Mouse (Mus musculus) neural tube, embryonic 11.5 days (tissue): Measurements from ENCODE around the gene Ppp4r3b. TPM values are rescaled to one million over a fixed set of nuclear protein-coding genes. Genes with fewer than 3 reads are reported as not detected.
A peak's percentile ranks its signal among the peaks of the same experiment; 100 is the strongest.

Source experiments
- ATAC-seq: fragments of 200-750 bp; cut with Nextera tagmentation; 2 replicates; pipeline ENCODE4 v1.8.0; 2017; ENCODE audit warnings: moderate number of reproducible peaks, mild to moderate bottlenecking, moderate TSS enrichment, moderate library complexity; ENCODE audit not compliant: insufficient read depth, low FRiP score, low TSS enrichment
- DNase-seq: peaks from one replicate; pipeline ENCODE4 v3.0.0-alpha.2; 2015; ENCODE audit warnings: low spot score
- H3K27ac ChIP-seq: fragments of 300-500 bp; sonication (generic); 2 replicates; pipeline ENCODE4 v1.5.1; 2014; ENCODE audit warnings: low read depth, mild to moderate bottlenecking, low read length
- H3K27me3 ChIP-seq: fragments of 300-500 bp; sonication (generic); 2 replicates; pipeline ENCODE4 v1.6.1; 2014; ENCODE audit warnings: mild to moderate bottlenecking, low read length, mixed read lengths; ENCODE audit not compliant: control insufficient read depth, insufficient read depth
- H3K36me3 ChIP-seq: fragments of 300-500 bp; sonication (generic); 2 replicates; pipeline ENCODE4 v1.6.1; 2014; ENCODE audit warnings: mild to moderate bottlenecking, low read length, moderate library complexity, mixed read lengths; ENCODE audit not compliant: control insufficient read depth, insufficient read depth
- H3K4me1 ChIP-seq: fragments of 300-500 bp; sonication (generic); 2 replicates; pipeline ENCODE4 v1.6.1; 2014; ENCODE audit warnings: low read length, mixed read lengths; ENCODE audit not compliant: control insufficient read depth, insufficient read depth
- H3K4me2 ChIP-seq: fragments of 300-500 bp; sonication (generic); 2 replicates; pipeline ENCODE4 v1.6.1; 2014; ENCODE audit warnings: low read depth, mild to moderate bottlenecking, moderate library complexity
- H3K4me3 ChIP-seq: fragments of 300-500 bp; sonication (generic); 2 replicates; pipeline ENCODE4 v1.5.1; 2014; ENCODE audit warnings: low read depth, low read length
- H3K9ac ChIP-seq: fragments of 300-500 bp; sonication (generic); 2 replicates; pipeline ENCODE4 v1.6.1; 2014; ENCODE audit warnings: mild to moderate bottlenecking, low read length
- H3K9me3 ChIP-seq: fragments of 300-500 bp; sonication (generic); 2 replicates; pipeline ENCODE4 v1.6.1; 2016; ENCODE audit warnings: low read length; ENCODE audit not compliant: control insufficient read depth
- WGBS: fragments of 180-500 bp; shearing (Covaris S2); extraction: QIAGEN DNeasy Blood & Tissue Kit; methylation state at CpG from one replicate; pipeline ENCODE4 v1.1.7; 2014; 5-methylcytosine and 5-hydroxymethylcytosine counted together
- polyA plus RNA-seq: library from polyadenylated mRNA; unstranded; fragments of >200 nt; fragmentation: Nextera tagmentation; extraction: Ambion mirVana; gene quantifications from 2 replicates; pipeline ENCODE4 v1.2.1, GENCODE M21; 2014

Ppp4r3b gene
- polyA plus RNA-seq, 1 experiment from 2014 or later, result 86.9 TPM

- Histone ChIP-seq H3K27me3 (no peaks in the 10 kb centered on the region), H3K4me1 (peaks cover 3% of the 10 kb centered on the region; the same call in 1 of the 2 replicates), H3K36me3 (no peaks in the 10 kb centered on the region), H3K9me3 (no peaks in the 10 kb centered on the region), H3K4me2 (peak overlapping the region; percentile 55), H3K4me3 (peak overlapping the region; percentile 86), H3K27ac (peak overlapping the region; percentile 97; the same call in 1 of the 2 replicates), H3K9ac (peak overlapping the region; percentile 98)
- 7% methylated on average over 13 of the region's 13 CpGs for WGBS
- DNase-seq (no peak), ATAC-seq (no peak; the same call in 1 of the 2 replicates)
Measured at GRCm38 (mm10) chr11:29173706-29174436, 1.2 kb downstream of the Ppp4r3b start.

DNA sequence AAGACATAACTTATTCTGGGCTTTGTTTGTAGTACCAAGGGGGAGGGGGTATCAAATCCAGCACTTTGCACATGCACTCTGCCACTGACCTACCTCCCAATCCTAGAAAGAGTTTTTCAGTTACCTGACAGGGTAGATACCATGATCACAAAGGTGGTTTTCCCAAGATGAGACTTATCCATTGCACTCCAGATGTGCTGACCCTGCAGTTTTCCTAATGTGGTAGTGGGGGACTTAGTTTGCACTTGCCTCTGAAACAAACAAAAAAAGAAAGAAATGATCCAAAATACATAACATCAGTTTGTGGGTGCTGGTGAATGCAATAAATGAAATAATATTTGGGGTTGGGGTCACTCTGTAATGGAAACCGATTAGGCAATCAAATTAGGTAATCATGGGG is 6.6 kb downstream of the Ppp4r3b start:
- H3K4me2 ChIP-seq, result no peak overlapping the region
- WGBS, result 87% methylated on average over 1 of the region's 1 CpGs
- no peaks in the 10 kb centered on the region for H3K27me3 ChIP-seq
- no peak overlapping the region for H3K9ac ChIP-seq
- H3K4me1 ChIP-seq, result no peaks in the 10 kb centered on the region
- DNase-seq (no peak), ATAC-seq (no peak)
- H3K9me3 ChIP-seq, result no peaks in the 10 kb centered on the region
- H3K27ac ChIP-seq, result no peak overlapping the region
- no peak overlapping the region for H3K4me3 ChIP-seq
- H3K36me3 ChIP-seq, result no peaks in the 10 kb centered on the region

DNA sequence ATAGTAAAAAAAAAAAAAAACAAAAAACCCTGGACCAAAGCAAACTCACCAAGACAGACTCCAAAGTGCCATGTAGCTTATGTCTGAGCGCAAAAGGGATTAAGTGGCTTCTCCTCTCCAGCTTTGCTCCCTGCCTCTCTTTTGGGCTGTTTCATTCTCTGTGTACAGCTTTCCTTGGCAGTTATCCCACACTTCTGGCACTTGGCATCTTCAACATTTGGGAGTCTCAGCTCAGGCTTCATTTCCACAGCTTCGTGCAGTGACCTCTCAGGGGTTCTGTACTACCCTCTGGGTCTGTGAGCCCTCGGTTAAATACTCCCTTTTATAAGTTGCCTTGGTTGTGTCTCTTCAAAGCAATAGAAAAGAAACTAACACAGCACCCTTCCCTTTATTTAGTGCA is 8.0 kb downstream of the Ppp4r3b start:
- Histone ChIP-seq H3K4me1 (no peaks in the 10 kb centered on the region), H3K4me3 (no peak overlapping the region), H3K9ac (no peak overlapping the region), H3K27ac (no peak overlapping the region), H3K9me3 (no peaks in the 10 kb centered on the region), H3K27me3 (no peaks in the 10 kb centered on the region), H3K36me3 (no peaks in the 10 kb centered on the region), H3K4me2 (no peak overlapping the region)
- 93% methylated on average over 3 of the region's 3 CpGs for WGBS
- DNase-seq (no peak), ATAC-seq (no peak)

GRCm38 (mm10) chr11:29181751-29182150 is 9.1 kb downstream of the Ppp4r3b start:
- H3K36me3 ChIP-seq, result no peaks in the 10 kb centered on the region
- 96% methylated on average over 5 of the region's 5 CpGs for WGBS
- H3K9ac ChIP-seq, result no peak overlapping the region
- DNase-seq, result no peak
- no peak for ATAC-seq
- no peak overlapping the region for H3K4me3 ChIP-seq
- H3K4me1 ChIP-seq, result no peaks in the 10 kb centered on the region
- H3K4me2 ChIP-seq, result no peak overlapping the region
- H3K27me3 ChIP-seq, result no peaks in the 10 kb centered on the region
- no peak overlapping the region for H3K27ac ChIP-seq
- no peaks in the 10 kb centered on the region for H3K9me3 ChIP-seq

- DNase-seq (no peak), ATAC-seq (no peak)
- Histone ChIP-seq H3K4me3 (no peak overlapping the region), H3K36me3 (peaks cover 2% of the 10 kb centered on the region; the same call in 1 of the 2 replicates), H3K9ac (no peak overlapping the region), H3K4me1 (no peaks in the 10 kb centered on the region), H3K4me2 (no peak overlapping the region), H3K27ac (no peak overlapping the region), H3K9me3 (no peaks in the 10 kb centered on the region), H3K27me3 (no peaks in the 10 kb centered on the region)
- WGBS, result 92% methylated on average over 2 of the region's 2 CpGs
Measured at GRCm38 (mm10) chr11:29188981-29189380, 16.3 kb downstream of the Ppp4r3b start.

DNA sequence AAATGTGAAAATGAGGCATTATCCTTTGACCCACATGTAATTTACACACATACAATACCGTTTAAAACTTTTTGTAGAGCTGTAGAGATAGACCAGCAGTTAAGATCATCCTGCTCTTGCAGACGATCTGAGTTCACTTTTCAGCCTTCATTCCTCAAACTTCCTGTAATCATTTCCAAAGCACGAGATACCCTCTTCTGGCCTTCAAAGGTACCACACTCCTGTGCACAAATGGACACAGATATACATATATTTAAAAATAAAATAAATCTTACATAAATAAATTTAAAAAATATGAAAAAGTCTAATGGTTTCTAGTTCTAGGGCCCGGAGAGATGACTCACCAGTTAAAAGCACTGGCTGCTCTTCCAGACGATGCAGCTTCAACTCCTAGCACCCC is 31.0 kb downstream of the Ppp4r3b start:
- no peak overlapping the region for H3K4me3 ChIP-seq
- no peaks in the 10 kb centered on the region for H3K4me1 ChIP-seq
- H3K27ac ChIP-seq, result no peak overlapping the region
- no peak overlapping the region for H3K4me2 ChIP-seq
- ATAC-seq, result no peak
- H3K9me3 ChIP-seq, result no peaks in the 10 kb centered on the region
- no peak for DNase-seq
- 90% methylated on average over 5 of the region's 5 CpGs for WGBS
- H3K27me3 ChIP-seq, result no peaks in the 10 kb centered on the region
- 0 out of 2 replicates have a peak, but pooled peaks cover 2% of the 10 kb centered on the region for H3K36me3 ChIP-seq
- no peak overlapping the region for H3K9ac ChIP-seq

DNA sequence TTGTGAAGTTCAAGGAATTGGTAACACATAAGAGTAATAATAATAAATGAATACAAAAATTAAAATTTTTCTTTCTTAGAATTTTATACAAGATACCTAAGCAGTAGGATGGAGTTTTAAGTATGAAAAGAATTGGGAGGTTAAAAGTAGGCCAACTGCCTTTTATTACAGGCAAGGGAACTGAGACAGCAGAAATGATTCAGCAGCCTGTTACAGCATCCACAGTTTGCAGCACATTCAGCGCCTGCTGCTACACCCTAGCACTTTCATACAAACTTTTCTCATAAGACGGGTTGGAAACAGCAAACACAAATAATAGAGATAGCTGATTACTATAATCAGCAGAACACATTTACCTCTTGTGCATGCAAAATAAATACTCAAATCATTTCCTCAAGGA is 37.1 kb downstream of the Ppp4r3b start:
- Histone ChIP-seq H3K4me1 (no peaks in the 10 kb centered on the region), H3K27ac (no peak overlapping the region), H3K9me3 (no peaks in the 10 kb centered on the region), H3K36me3 (no peaks in the 10 kb centered on the region), H3K4me3 (no peak overlapping the region), H3K4me2 (no peak overlapping the region), H3K9ac (no peak overlapping the region), H3K27me3 (no peaks in the 10 kb centered on the region)
- DNase-seq (no peak), ATAC-seq (no peak)
- WGBS, result 92% methylated on average over 2 of the region's 2 CpGs

- Histone ChIP-seq H3K27ac (no peak overlapping the region), H3K4me1 (no peaks in the 10 kb centered on the region), H3K36me3 (peaks cover 2% of the 10 kb centered on the region; the same call in 1 of the 2 replicates), H3K9me3 (no peaks in the 10 kb centered on the region), H3K4me3 (no peak overlapping the region), H3K27me3 (no peaks in the 10 kb centered on the region), H3K4me2 (no peak overlapping the region), H3K9ac (no peak overlapping the region)
- 93% methylated on average over 2 of the region's 2 CpGs for WGBS
- ATAC-seq (no peak), DNase-seq (no peak)
Measured at GRCm38 (mm10) chr11:29216196-29216595, 43.5 kb downstream of the Ppp4r3b start.

DNA sequence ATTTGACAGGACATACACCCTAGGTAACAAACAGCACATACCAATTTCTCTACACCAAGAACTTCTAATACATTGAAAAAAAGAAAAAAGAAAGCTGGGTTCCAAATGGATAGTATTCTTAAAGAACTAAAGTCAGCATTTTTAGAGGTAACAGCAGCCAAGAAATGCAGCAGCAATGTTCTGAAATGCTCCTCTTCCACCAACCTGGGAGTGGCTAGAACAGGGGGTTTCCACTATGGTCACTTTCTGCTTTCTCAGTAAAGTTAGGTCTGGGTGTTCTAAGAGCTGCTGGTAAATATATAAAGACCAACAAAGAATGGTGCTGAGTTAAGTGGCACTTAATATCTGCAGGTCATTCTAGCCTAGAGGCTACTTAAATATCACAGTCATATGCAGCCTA is 46.4 kb downstream of the Ppp4r3b start:
- Histone ChIP-seq H3K36me3 (peaks cover 8% of the 10 kb centered on the region), H3K4me2 (no peak overlapping the region), H3K4me3 (no peak overlapping the region), H3K27me3 (no peaks in the 10 kb centered on the region), H3K4me1 (no peaks in the 10 kb centered on the region), H3K27ac (no peak overlapping the region), H3K9ac (no peak overlapping the region), H3K9me3 (no peaks in the 10 kb centered on the region)
- no peak for ATAC-seq
- no peak for DNase-seq
